Mouse (Mus musculus): ENCODE results near the gene Rsph10b.
A peak's percentile ranks its signal among the peaks of the same experiment; 100 is the strongest.

The Rsph10b gene

DNA sequence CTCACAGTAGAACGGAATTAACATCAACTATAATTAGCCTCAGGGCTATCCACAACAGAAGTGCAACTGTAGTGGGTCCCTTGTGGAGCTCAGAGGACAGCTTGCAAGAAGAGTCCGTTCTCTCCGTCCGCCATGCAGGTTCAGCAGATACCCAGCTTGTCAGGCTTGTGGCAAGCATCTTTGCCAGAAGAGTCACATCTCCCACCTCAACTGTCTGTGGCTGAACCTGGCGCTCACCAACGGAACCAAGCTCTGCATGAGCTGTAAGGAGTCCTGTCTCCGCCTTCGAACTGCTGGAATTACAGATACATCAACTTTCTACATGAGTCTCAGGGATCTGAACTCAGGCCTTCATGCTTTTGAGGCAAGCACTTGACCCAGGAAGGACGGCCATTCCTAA lies 3.3 kb downstream of the Rsph10b start:
- no peak for DNase-seq (ENCODE audit: low read depth, low spot score)

DNA sequence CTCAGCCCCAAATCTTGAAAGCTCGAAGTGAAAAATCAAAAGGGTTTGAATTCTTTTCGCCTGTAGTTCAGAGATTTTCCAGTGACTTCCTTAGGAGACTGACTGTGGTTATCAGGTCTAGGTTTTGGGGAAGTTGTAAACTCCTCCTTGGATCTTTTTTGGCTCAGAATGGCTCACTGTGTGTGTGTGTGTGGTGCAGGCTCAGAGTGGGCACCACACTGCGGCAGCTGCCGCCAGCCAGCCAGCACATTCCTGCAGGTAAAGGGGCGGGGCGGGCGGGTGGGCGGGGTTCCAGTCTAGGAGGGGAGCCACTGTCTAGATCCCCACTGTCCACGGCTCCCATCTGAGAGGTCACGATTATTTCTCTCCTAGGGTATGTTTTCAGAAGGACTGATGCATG lies 8.8 kb downstream of the Rsph10b start:
- peak; percentile 58 for DNase-seq (ENCODE audit: low read depth, low spot score)

DNA sequence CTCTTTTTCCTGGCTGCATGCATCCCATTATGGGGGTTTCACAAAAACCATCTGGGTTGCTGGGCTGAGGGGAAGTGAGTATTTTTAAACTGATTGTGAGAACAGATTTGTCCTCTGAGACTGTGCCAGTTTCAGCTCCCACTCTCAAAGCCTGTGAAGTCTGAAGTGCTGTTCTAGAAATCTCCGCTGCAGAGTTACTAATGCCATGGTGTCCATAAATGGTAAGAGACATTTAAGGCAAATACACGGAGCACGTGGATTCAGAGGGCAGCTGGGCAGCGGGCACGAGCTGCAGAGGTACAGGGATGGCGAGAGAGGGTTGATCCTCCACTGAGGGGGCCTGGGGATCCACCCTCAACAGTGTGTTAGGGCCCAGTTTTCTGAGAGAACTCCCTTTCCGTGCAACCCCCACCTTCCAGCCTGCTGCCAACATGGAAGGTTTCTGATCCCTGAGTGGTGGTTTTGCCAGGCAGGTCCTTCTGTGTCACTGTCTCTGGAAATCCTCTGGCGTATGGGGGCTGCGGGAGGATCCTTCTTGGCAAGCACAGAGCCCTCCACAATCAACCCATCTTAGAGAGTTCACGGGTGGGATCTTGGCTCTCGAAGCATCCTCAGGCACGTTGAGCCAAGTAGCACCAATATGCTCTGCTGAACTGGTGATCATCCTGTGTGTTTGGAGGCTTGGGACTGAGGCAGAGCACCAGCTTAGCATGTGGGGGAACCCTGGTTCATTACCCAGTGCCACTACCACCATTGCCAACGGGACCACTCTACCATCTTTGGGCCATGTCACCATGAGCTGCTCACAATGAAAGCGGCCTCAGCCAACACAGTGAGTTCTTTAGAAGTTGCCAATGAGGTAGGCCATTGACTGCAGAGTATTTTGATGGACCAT lies 10.6 kb downstream of the Rsph10b start:
- DNase-seq (ENCODE audit: low read depth, low spot score): peak; percentile 95

DNA sequence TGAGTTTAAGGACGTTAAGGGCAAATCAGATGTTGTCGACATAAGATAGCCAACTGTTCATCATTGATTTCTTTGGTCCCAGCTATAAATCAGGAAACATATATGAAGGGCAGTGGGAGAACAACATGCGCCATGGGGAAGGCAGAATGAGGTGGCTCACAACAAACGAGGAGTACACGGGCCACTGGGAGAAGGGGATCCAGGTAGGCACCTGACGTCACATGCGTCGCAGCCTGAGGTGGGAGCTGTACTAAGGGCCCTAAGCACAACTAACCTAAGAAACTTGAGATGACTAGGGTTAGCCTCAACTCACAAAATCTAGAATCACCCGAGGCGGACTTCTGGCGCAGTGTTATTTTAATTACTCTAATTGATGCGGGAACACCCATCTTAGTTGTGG lies 15.5 kb downstream of the Rsph10b start:
- DNase-seq (ENCODE audit: low read depth, low spot score): no peak

DNA sequence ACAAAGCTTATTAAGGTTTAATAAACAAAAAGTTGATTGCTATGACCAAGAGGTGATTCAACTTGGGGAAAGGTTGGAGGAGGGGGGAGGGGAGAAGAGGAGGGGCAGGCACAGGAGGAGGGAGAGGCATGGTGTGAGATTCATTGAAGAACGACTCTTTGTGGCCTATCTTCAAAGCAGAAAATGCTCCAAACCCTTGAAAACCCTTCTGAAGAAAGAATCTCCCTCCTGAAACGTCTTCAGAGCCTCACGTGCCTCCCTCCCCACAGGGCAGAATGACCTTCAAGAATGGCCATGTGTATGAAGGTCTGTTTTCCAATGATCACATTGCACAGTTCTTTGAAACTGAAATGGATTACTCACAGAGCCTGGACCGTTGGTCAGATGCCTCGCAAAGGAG lies 17.2 kb downstream of the Rsph10b start:
- DNase-seq (ENCODE audit: low read depth, low spot score): no peak

DNA sequence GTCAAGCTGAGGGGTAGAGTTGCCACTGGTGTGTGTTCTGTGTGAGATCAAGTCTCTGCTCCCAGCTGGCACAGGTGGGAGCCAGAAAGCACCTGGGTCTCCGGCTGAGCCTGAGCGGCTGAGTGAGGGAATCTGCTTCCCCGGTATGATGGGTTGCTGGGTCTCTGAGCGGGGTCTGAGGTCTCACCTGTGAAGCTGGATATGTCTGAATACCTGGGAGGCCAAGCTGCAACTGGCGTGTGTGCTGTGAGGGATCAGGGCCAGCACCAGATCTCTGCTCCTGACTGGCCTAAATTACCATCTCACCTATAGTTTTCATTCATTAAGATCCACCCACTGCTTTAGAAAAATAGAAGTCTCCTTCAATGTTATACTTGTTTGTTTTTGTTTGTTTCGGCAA lies 24.3 kb downstream of the Rsph10b start:
- DNase-seq (ENCODE audit: low read depth, low spot score): no peak

DNA sequence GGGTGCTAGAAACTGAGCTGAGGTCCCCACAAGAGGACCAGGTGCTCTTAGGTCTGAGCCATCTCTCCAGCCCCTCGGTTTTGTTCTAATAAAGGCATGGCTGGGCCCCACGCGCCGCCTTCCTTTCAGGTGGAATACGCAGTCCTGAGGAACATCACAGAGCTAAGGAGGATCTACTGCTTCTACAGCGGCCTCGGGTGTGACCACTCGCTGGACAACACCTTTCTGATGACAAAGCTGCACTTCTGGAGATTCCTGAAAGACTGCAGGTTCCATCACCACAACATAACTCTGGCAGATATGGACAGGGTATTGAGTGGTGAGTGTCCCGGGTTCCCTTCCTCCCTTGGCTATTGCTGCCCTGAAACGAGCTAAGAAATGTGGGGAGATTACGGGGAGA lies 26.7 kb downstream of the Rsph10b start:
- no peak for DNase-seq (ENCODE audit: low read depth, low spot score)

DNA sequence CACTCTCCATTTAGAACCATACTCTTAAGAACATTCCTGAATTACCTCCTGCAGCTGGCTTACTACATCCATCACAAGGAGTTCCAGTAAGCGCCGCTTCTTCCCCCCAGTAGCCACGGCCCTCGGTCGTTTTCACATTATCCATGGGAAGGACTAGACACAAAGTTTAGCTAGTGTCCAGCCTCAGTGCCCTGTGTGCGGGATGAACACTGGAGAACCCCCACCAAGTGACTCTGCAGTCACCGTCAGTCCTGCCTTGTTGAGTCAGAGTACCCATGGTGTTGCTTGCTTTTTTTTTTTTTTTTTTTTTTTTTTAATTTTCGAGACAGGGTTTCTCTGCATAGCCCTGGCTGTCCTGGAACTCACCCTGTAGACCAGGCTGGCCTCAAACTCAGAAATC lies 28.3 kb downstream of the Rsph10b start:
- DNase-seq (ENCODE audit: low read depth, low spot score): no peak

DNA sequence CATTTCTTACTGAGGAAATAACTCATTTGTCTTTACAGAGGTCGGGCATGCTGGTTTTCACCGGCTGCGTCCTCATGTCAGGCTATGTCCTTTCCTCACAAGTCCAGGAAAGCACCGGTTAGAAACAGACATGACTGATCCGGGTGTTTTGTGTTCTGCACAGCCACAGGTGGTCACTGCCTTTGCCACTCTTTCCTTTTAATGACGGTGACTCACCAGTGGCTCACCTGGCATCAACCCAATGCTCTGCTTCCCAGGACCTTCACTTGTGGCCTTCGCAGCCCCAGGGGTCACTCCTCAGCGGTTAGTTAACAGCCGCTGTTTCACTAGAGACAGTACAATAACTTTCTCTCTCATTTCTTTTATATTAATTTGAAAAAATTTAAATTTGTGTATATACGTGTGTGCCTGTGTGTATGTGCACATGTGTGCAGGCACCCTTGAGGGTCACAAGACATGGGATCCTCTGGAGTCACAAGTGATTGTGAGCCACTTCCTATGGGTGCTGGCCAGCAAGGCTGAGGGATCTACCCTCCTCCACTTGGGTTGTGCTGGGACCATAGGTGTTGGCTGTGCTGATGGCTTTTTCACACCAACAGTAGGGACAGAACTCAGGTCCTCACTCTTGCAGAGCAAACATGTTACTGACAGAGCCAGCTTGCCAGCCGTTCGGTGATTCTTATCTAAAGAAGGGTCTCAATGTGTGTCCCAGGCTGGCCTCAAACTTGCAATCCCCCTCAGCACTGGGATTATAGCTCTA lies 32.9 kb downstream of the Rsph10b start:
- DNase-seq (ENCODE audit: low read depth, low spot score): no peak

DNA sequence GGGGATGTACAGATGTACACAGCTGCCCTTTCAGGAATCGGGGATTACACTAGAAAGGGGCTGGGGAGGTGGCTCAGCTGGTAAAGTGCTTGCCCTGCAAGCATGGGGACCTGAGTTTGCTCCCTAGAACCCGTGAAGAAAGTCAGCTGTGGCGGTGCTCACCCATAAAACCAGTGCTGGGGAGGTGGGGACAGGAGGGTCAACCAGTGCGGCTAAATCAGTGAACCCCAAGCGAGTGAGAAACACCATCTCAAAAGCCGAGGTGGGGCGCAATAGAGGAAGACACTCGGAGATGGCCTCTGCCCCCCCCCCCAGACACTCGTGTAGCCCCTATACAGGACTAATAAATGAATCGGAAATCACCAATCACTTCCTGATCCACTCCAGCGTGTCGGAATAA lies 33.8 kb downstream of the Rsph10b start:
- DNase-seq (ENCODE audit: low read depth, low spot score): no peak

DNA sequence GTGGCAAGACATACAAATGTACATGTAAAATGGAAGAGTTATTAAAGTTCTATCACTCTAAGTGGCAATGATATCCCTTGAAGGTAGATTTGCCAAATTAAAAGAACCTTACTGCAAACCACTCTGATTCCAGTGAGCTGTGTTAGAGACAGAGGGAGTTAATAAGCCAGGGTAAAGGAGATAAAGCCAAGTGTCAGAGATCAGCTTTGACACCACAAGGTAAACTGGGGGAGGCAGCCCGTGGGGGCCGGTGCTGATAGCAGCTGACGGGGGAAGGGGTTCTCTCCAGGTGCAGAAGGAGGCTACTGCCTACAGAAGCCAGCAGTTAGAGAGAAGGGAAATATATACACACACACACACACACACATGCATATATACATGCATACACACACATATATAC lies 39.8 kb downstream of the Rsph10b start:
- no peak for DNase-seq (ENCODE audit: low read depth, low spot score)

DNA sequence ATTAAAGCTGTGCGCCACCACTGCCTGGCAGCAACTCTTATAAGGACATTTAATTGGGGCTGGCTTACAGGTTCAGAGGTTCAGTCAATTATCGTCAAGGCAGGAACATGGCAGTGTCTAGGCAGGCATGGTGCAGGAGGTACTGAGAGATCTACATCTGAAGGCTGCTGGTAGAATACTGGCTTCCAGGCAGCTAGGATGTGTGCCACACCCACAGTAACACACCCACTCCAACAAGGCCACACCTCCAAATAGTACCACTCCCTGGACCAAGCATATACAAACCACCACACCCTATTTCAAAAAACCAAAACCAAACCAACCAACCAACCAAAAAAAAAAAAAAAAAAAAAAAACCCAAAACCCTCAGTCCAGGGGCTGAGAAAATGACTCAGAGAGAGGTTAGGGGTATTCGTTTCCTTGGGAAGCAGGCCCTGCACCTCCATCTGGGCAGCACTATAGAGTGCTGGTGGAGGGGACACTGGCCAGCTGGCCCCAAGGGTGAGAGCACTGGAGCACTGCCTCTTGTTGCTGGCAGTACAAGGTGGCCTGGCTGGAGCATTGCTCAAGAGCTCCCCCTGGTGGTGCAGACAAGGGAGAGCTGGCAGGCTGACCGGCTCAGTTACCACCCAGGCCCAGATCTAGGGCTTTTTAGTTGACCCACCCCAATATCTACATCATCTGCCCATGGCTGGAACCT lies 42.2 kb downstream of the Rsph10b start:
- peak; percentile 89 for DNase-seq (ENCODE audit: low read depth, low spot score)

DNA sequence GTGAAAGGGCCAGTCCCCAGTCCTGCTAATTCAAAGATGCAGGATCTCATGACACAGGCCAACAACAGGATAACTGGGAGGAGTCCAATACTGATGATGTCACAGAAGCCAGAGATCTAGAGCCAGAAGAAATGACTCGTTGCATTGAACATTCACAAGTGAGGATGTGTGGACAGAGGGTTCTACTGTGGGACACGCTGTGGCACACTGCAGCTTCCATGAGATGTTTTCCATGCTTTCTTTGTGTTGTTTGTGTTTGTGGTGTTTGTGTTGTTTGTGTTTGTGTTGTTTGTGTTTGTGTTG lies 42.7 kb downstream of the Rsph10b start:
- DNase-seq (ENCODE audit: low read depth, low spot score): no peak

DNA sequence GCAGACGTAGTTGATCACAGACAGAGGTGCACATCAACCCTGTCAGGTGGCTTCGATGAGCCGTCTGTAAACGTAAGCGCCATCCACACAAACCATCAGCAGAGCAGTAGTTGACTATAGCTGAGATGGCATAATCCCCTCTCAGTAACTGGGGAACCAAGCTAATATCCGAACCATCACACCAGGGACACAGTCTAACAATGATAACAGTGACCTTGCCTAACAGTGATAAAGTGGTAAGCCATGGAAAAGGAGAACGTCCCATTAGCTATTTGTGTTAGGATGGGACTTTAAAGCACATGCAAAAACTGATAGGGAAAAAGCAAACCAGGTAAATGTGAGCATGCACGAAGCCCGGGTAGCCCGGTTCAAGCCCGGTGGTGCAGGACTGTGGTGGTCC lies 43.4 kb downstream of the Rsph10b start:
- no peak for DNase-seq (ENCODE audit: low read depth, low spot score)

DNA sequence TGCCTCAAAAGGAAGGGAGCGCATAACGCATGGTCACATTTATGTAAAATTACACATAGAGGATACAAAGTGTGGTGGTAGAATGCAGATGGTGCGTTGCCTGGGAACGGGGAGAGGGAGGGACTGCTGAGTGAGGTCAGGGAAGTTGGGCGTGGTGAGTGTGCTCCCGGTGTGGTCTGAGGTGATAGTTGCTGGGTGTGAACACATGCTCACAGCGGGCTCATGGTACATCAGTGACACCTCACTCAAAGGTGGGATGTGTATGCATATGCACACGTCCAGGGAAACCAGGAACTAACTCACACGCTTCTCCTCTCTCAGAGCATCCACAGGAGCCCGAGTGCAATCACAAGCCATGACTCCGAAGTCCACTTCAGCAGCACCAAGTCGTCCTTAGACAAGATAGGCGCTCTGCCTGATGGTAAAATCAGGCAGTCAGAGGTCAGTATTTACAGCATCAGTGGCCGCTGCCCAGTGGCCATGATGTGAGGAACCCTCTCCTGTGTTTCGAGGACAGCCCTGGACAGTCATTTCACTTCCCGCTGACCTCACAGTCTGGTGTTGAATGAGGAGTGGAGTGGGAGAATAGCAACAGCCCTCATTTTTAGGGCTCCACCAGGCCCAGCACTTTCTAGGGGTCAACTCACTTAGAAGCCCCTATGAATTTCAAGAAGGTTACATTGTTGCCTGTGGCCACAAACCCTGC lies 44.0 kb downstream of the Rsph10b start:
- DNase-seq (ENCODE audit: low read depth, low spot score): peak; percentile 12

DNA sequence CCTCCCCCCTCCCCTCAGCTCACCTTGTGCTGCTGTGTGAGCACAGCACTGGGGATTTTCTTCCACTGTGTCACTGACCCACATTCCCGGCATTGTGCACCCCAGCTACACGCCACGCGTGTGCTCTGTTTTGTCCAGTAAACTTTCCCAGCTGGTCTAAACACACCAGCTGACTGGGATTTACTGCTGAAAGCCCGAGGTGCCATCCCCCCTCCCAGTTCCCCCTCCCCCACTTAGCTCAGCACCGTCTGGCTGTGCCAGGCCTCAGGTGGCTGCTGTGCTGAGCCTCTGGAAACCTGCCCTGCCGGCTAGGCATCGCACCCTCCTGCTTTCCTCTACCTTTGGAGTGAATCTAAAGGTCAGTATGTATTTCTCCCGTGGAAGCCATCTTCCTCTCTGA lies 48.0 kb downstream of the Rsph10b start:
- DNase-seq (ENCODE audit: low read depth, low spot score): peak; percentile 33

DNA sequence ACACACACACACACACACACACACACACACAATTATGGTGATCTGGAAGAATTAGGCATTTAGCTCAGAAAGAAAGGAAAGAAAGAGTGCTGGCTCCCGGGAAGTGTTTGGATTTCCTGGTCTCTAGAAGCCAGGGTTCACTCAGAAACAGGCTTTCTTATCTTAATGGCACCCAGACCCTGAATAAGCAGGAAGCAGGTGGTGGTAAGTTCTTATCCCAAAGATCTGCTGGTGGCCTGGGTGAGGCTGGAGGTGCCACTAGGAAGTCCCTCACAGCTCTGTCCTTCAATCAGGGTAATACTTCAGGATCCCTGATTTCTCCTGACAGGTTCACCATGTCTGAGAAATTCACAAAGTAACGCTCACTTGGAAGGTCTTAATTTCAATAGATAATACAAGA lies 49.5 kb downstream of the Rsph10b start:
- DNase-seq (ENCODE audit: low read depth, low spot score): no peak

DNA sequence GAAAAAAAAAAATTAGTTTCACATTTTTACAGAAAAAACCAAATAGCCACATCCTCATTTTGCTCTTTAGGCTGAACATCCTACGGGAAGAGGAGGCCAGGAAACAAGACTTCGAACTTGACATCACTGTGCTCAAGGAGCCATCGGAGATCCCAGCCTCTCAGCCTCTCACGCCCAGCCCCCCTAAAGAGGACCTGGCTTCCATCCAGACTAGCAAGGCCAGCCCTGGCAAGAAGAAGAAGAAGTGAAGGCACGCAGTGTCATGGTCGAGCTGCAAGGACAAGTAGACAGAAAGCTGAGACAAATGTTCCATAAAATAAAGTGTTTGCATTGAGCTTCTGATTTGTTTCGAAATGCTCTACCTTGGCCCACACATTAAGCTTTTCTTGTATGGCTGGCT lies 52.5 kb downstream of the Rsph10b start:
- DNase-seq (ENCODE audit: low read depth, low spot score): no peak

DNA sequence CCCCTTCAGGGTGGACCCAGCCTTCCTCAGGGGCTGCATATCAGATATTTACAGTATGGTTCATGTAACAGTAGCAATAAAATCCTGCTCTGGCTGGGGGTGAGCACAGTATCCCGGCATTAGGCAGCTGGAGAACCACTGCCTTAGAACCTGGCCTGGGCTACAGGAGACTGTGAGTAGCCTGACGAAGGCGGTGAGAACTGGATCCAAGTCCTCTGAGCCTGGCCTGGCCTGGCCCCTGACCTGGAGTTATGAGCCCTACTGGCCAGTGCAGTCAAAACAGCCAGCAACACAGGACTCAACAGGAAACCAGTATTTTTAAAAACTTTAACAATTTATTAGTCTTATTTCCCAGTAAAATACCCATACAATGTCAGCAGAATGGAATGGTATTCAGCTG lies 54.8 kb downstream of the Rsph10b start:
- no peak for DNase-seq (ENCODE audit: low read depth, low spot score)

DNA sequence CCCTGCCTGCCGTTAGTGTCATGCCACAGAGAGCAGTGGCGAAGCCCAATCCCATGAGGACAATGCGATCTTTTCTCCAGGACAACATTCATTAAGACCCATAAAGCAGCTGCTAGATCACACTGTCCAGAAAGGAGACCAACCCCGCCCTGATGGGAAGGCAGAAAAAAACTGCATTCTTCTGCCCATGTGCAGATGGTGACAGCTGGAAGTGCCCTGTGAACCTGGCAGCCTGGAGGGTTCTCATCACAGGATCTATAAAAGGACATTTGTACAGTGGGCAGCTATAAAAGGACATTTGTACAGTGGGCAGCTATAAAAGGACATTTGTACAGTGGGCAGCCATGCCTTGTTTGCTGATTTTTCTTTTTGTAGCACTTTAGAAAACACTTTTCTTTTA lies 56.2 kb downstream of the Rsph10b start:
- peak; percentile 67 for DNase-seq (ENCODE audit: low read depth, low spot score)

DNA sequence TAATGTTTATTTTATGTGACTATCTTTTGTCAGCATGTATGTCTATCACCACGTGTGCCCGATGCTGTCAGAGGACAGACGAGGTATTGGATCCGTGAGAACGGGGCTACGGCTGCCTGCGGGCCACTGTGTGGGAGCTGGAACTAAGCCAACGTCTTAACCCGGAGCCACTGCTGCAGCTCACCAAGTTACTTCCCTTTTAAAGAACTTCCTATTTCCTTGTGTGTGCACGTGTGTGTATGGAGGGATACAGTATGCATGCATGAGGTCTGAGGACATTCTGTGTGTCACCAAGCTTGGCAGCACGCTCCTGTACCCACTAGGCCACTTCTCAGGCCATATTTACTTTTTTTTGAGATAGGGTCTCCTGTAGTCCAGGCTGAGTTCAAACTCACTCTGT lies 57.3 kb downstream of the Rsph10b start:
- no peak for DNase-seq (ENCODE audit: low read depth, low spot score)

DNA sequence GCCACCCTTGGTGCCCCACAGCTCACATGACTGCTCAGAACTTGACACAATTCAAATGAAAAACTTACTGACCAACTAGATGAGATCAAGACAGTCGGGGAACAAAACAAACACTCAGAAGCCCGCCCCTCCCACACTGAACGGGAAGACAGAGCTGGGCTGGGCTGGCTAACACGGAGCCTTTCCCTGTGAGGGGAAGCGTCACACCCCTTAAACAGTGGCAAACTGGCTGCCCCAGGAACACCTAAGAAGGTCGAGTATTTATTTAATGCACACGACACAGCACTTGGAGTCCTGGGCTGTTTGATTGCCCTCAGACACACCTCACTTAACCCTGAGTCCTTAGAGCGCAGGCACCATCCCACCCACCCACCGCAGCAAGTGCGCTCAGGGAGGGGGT lies 59.8 kb downstream of the Rsph10b start:
- no peak for DNase-seq (ENCODE audit: low read depth, low spot score)

Measured in brain, adult 2 months (tissue).